Mouse (Mus musculus) myocyte (in vitro differentiated cells): Measurements from ENCODE around the gene Adamts5.

ENCODE experiments used
- MAX ChIP-seq: IDR thresholded peaks from one replicate; pipeline ENCODE4 v1.6.1; 2011; ENCODE audit warnings: low read depth, mild to moderate bottlenecking, control low read depth
- MYOG ChIP-seq, 3 experiments: IDR thresholded peaks; one replicate each; pipeline ENCODE4 v1.6.1; 2011; ENCODE audit warnings: control low read depth in 2 of 3, low read depth in 2 of 3, mild to moderate bottlenecking in 2 of 3; ENCODE audit not compliant: insufficient read length in 2 of 3, control insufficient read depth in 1 of 3, insufficient read depth in 1 of 3
- POLR2A ChIP-seq: IDR thresholded peaks from one replicate; pipeline ENCODE4 v1.6.1; 2011; ENCODE audit warnings: low read depth, mild to moderate bottlenecking, control low read depth, moderate library complexity; ENCODE audit not compliant: insufficient read length
- TCF12 ChIP-seq: IDR thresholded peaks from one replicate; pipeline ENCODE4 v1.6.1; 2011; ENCODE audit warnings: mild to moderate bottlenecking, control low read depth; ENCODE audit not compliant: poor library complexity, insufficient read depth, severe bottlenecking
- TCF3 ChIP-seq: IDR thresholded peaks from one replicate; pipeline ENCODE4 v1.6.1; 2011; ENCODE audit warnings: low read depth, control low read depth; ENCODE audit not compliant: insufficient read length
- USF1 ChIP-seq: IDR thresholded peaks from one replicate; pipeline ENCODE4 v1.6.1; 2011; ENCODE audit warnings: low read depth, mild to moderate bottlenecking, control low read depth, moderate library complexity

DNA sequence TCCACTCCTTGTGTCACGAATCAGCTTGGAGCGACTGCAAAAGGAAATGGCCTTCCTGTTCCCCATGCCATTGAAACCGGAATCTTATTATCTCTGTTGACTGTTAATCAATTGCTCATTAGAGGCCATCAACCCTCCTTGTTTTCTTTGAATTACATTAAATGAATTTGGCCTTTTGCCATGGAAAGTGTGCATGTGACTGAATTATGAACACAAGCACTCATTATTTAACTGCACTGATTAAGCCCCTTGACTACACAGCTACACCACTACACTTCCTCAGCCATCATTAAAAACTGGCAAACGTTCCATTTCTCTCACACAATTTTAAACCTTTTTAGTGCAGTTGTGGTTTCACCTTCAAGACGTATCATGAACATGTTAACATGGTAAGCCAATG, 11.8 kb downstream of the Adamts5 start:
- TF ChIP-seq POLR2A = no peak
- no peak for TF ChIP-seq USF1
- TF ChIP-seq TCF12 = no peak
- no peak for TF ChIP-seq TCF3
- no peak for TF ChIP-seq MYOG (IDR thresholded peaks at IDR 0.05; ENCODE audit: control insufficient read depth in 1 of 3, insufficient read depth in 1 of 3, insufficient read length in 2 of 3, low read depth in 2 of 3)
- TF ChIP-seq MAX = no peak
